Mouse (Mus musculus): Measurements from ENCODE around the gene Zfp592. TPM values are rescaled to one million over a fixed set of nuclear protein-coding genes. Genes with fewer than 3 reads are reported as not detected.
A peak's percentile ranks its signal among the peaks of the same experiment; 100 is the strongest.

Zfp592 gene
- total RNA-seq, 1 experiment = 8.2 TPM

DNA sequence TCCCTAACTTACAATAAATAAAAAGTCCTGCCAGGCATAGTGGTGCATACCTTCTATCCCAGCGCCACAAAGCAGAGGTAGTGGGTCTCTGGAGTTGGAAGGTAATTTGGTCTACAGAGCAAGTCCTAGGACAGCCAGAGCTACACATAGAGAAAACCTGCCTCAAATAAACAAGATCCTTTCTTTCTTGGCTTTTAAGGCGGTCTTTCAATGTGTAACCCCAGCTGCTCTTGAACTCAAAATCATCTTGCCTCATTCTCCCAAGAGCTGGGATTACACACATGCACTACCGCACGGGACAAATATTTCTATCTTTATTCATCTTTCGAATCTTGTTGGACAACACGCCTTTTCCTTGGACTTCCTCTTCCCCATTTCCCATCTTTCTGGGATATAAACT is 1.4 kb upstream of the Zfp592 start:
- no peaks in the 10 kb centered on the region for H3K36me3 ChIP-seq (ENCODE audit: control insufficient read depth, insufficient read depth, low read length, poor library complexity, severe bottlenecking)
- no peak overlapping the region for H3K9ac ChIP-seq (ENCODE audit: insufficient read depth, low read depth, low read length, poor library complexity, severe bottlenecking)
- H3K4me1 ChIP-seq (ENCODE audit: control insufficient read depth in 2 of 2, insufficient read depth in 2 of 2, low read length in 2 of 2, poor library complexity in 1 of 2) = peaks cover 0 to 3% of the 10 kb centered on the region in 2 experiments; a peak in 2 of 4 replicates
- no peaks in the 10 kb centered on the region for H3K9me3 ChIP-seq (ENCODE audit: control insufficient read depth, insufficient read depth, low read depth, low read length)
- no peak overlapping the region for H3K27ac ChIP-seq (ENCODE audit: insufficient read depth, low read depth, low read length, poor library complexity, severe bottlenecking)
- in situ Hi-C loops (cut with MboI; ENCODE audit: low sequenced_read_pairs in 2 of 2, unreplicated experiment in 2 of 2) = no loop called here
- no peak for DNase-seq (ENCODE audit: low read depth, low spot score)
- peak overlapping the region; percentile 99 to 100; a peak in 2 of 4 replicates for H3K4me3 ChIP-seq (ENCODE audit: insufficient read depth in 1 of 2, low read depth in 1 of 2, low read length in 2 of 2, poor library complexity in 1 of 2, severe bottlenecking in 1 of 2)
- TF ChIP-seq MAFK (IDR thresholded peaks at IDR 0.05; ENCODE audit: insufficient read depth, low read depth, low read length) (no peak), HCFC1 (IDR thresholded peaks at IDR 0.05; ENCODE audit: borderline replicate concordance, insufficient read depth, low read length) (no peak), CHD2 (IDR thresholded peaks at IDR 0.05; ENCODE audit: low read depth, low read length) (no peak), ZNF384 (IDR thresholded peaks at IDR 0.05; ENCODE audit: low read depth, low read length) (no peak)

- H3K4me1 ChIP-seq (ENCODE audit: control insufficient read depth in 2 of 2, insufficient read depth in 2 of 2, low read length in 2 of 2, poor library complexity in 1 of 2) = peaks cover 0 to 3% of the 10 kb centered on the region in 2 experiments; a peak in 2 of 4 replicates
- peak overlapping the region; percentile 99 to 100 for H3K4me3 ChIP-seq (ENCODE audit: insufficient read depth in 1 of 2, low read depth in 1 of 2, low read length in 2 of 2, poor library complexity in 1 of 2, severe bottlenecking in 1 of 2)
- in situ Hi-C loops (cut with MboI; ENCODE audit: low sequenced_read_pairs in 2 of 2, unreplicated experiment in 2 of 2) = no loop called here
- DNase-seq (ENCODE audit: low read depth, low spot score) = no peak
- no peaks in the 10 kb centered on the region for H3K9me3 ChIP-seq (ENCODE audit: control insufficient read depth, insufficient read depth, low read depth, low read length)
- no peak for TF ChIP-seq ZC3H11A (IDR thresholded peaks at IDR 0.05; ENCODE audit: borderline replicate concordance, low read depth, low read length)
- H3K9ac ChIP-seq (ENCODE audit: insufficient read depth, low read depth, low read length, poor library complexity, severe bottlenecking) = peak overlapping the region; percentile 94
- no peak overlapping the region for H3K27ac ChIP-seq (ENCODE audit: insufficient read depth, low read depth, low read length, poor library complexity, severe bottlenecking)
- H3K36me3 ChIP-seq (ENCODE audit: control insufficient read depth, insufficient read depth, low read length, poor library complexity, severe bottlenecking) = no peaks in the 10 kb centered on the region
Observed at GRCm38 (mm10) chr7:80992631-80992979, 876 bp upstream of the Zfp592 start.

DNA sequence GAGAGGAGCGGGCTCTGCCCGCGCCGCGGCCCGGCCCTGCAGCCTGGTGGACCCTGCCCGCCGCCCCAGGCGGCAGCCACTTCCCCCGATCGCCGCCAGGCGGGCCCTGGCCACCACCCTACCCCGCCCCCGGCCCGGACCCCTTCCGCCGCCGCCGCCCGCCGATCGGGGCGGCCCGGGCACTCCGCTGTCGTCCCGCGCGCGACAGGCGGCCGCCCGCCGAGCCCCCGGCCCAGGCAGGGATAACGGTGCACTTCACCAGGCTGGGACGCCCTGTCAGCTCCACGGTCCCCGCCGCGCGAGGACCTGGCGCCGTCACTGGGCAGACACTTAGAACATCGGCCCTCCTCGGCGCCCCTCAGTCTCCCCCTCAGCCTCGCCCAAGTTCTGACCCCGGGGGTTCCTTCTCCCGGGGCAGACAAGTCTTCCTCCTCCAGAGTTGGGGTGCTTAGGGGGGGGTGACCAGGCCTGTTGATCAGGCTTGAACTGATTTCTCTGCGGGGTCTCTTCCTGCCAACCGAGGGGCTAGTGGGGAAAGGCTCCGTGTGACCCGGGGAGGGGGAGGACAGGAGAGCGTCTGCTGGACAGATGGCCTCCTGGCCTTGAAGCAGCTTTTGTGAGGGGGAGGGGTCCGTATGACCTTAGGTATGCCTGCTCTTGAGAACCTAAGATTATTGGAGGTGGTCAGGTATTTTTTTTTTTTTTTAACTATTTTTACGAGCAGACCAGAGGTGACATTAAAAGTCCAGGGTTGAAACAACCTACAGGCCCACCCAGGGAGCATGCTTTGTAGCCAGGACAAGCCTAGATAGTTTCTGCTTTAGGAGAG is 567 bp downstream of the Zfp592 start:
- Histone ChIP-seq H3K27ac (ENCODE audit: insufficient read depth, low read depth, low read length, poor library complexity, severe bottlenecking) (peak overlapping the region; percentile 51; the same call in 1 of the 2 replicates), H3K4me1 (ENCODE audit: control insufficient read depth in 2 of 2, insufficient read depth in 2 of 2, low read length in 2 of 2, poor library complexity in 1 of 2) (peaks cover 0 to 3% of the 10 kb centered on the region in 2 experiments; a peak in 2 of 4 replicates), H3K9me3 (ENCODE audit: control insufficient read depth, insufficient read depth, low read depth, low read length) (no peaks in the 10 kb centered on the region), H3K9ac (ENCODE audit: insufficient read depth, low read depth, low read length, poor library complexity, severe bottlenecking) (peak overlapping the region; percentile 94), H3K36me3 (ENCODE audit: control insufficient read depth, insufficient read depth, low read length, poor library complexity, severe bottlenecking) (no peaks in the 10 kb centered on the region), H3K4me3 (ENCODE audit: insufficient read depth in 1 of 2, low read depth in 1 of 2, low read length in 2 of 2, poor library complexity in 1 of 2, severe bottlenecking in 1 of 2) (peak overlapping the region; percentile 99 to 100)
- peak; percentile 17 for DNase-seq (ENCODE audit: low read depth, low spot score)
- in situ Hi-C loops (cut with MboI; ENCODE audit: low sequenced_read_pairs in 2 of 2, unreplicated experiment in 2 of 2) = no loop called here
- no peak for TF ChIP-seq ZNF384 (IDR thresholded peaks at IDR 0.05; ENCODE audit: low read depth, low read length)
- no peak for TF ChIP-seq CHD2 (IDR thresholded peaks at IDR 0.05; ENCODE audit: low read depth, low read length)
- TF ChIP-seq HCFC1 (IDR thresholded peaks at IDR 0.05; ENCODE audit: borderline replicate concordance, insufficient read depth, low read length) = no peak
- TF ChIP-seq MAFK (IDR thresholded peaks at IDR 0.05; ENCODE audit: insufficient read depth, low read depth, low read length) = no peak
- TF ChIP-seq ZC3H11A (IDR thresholded peaks at IDR 0.05; ENCODE audit: borderline replicate concordance, low read depth, low read length) = no peak

DNA sequence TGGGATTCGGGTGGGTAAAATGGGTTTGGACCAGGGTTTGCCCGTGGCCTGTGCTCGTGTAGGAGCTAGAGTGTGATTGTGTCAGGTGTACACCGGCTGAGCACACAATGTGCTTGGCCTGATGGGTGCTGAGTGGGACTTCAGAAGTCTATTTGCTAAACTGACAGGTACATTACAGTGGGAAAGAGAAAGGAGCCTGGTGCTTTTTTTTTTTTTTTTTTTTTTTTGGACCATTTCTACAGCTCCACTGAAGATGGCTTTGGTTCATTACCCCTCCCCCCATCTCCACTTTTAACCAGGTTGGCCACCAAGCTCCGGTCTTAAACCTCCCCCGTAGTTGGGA is 1.2 kb downstream of the Zfp592 start:
- in situ Hi-C loops (cut with MboI; ENCODE audit: low sequenced_read_pairs in 2 of 2, unreplicated experiment in 2 of 2) = no loop called here
- no peak overlapping the region for H3K27ac ChIP-seq (ENCODE audit: insufficient read depth, low read depth, low read length, poor library complexity, severe bottlenecking)

More for the DNA sequence above, 1.2 kb downstream of the Zfp592 start:
- Histone ChIP-seq H3K36me3 (ENCODE audit: control insufficient read depth, insufficient read depth, low read length, poor library complexity, severe bottlenecking) (no peaks in the 10 kb centered on the region), H3K4me1 (ENCODE audit: control insufficient read depth in 2 of 2, insufficient read depth in 2 of 2, low read length in 2 of 2, poor library complexity in 1 of 2) (peaks cover 0 to 3% of the 10 kb centered on the region in 2 experiments; a peak in 2 of 4 replicates), H3K9ac (ENCODE audit: insufficient read depth, low read depth, low read length, poor library complexity, severe bottlenecking) (peak overlapping the region; percentile 54), H3K4me3 (ENCODE audit: insufficient read depth in 1 of 2, low read depth in 1 of 2, low read length in 2 of 2, poor library complexity in 1 of 2, severe bottlenecking in 1 of 2) (peak overlapping the region; percentile 99 to 100), H3K9me3 (ENCODE audit: control insufficient read depth, insufficient read depth, low read depth, low read length) (no peaks in the 10 kb centered on the region)
- no peak for TF ChIP-seq MAFK (IDR thresholded peaks at IDR 0.05; ENCODE audit: insufficient read depth, low read depth, low read length)
- no peak for TF ChIP-seq CHD2 (IDR thresholded peaks at IDR 0.05; ENCODE audit: low read depth, low read length)
- TF ChIP-seq HCFC1 (IDR thresholded peaks at IDR 0.05; ENCODE audit: borderline replicate concordance, insufficient read depth, low read length) = no peak
- TF ChIP-seq ZNF384 (IDR thresholded peaks at IDR 0.05; ENCODE audit: low read depth, low read length) = no peak
- TF ChIP-seq ZC3H11A (IDR thresholded peaks at IDR 0.05; ENCODE audit: borderline replicate concordance, low read depth, low read length) = no peak
- DNase-seq (ENCODE audit: low read depth, low spot score) = no peak

Measured in ES-E14 (cell line).